Mouse (Mus musculus) thymus, adult 2 months (tissue): ENCODE measurements around the gene Urad. TPM values are rescaled to one million over a fixed set of nuclear protein-coding genes. Genes with fewer than 3 reads are reported as not detected.

ENCODE experiments used
- DNase-seq: peaks from one replicate; pipeline ENCODE4 v3.0.0; 2021
- H3K27ac ChIP-seq: fragments of 200-500 bp; 2 replicates; pipeline ENCODE4 v1.5.1; 2012; ENCODE audit warnings: low read length, control low read depth; ENCODE audit not compliant: control insufficient read depth, insufficient read depth
- H3K27me3 ChIP-seq: fragments of 200-500 bp; 2 replicates; pipeline ENCODE4 v1.6.1; 2012; ENCODE audit warnings: mild to moderate bottlenecking, low read length, moderate library complexity, mixed read lengths; ENCODE audit not compliant: control insufficient read depth, insufficient read depth
- H3K36me3 ChIP-seq: fragments of 200-500 bp; 2 replicates; pipeline ENCODE4 v1.6.1; 2012; ENCODE audit warnings: mild to moderate bottlenecking, low read length, moderate library complexity; ENCODE audit not compliant: control insufficient read depth, insufficient read depth
- H3K4me1 ChIP-seq: fragments of 200-500 bp; replicated peaks from 2 replicates; pipeline ENCODE4 v1.6.1; 2012; ENCODE audit warnings: low read length; ENCODE audit not compliant: control insufficient read depth, insufficient read depth
- H3K4me3 ChIP-seq: fragments of 200-500 bp; 2 replicates; pipeline ENCODE4 v1.5.1; 2012; ENCODE audit warnings: mild to moderate bottlenecking, low read length, control low read depth, moderate library complexity; ENCODE audit not compliant: control insufficient read depth, insufficient read depth
- CTCF ChIP-seq: fragments of 200-500 bp; IDR thresholded peaks from 2 replicates; pipeline ENCODE4 v1.5.1; 2012; ENCODE audit warnings: mild to moderate bottlenecking, control low read depth, low read length, moderate library complexity, borderline replicate concordance; ENCODE audit not compliant: control insufficient read depth, poor library complexity, insufficient read depth; ENCODE audit errors: extremely low read depth
- POLR2A ChIP-seq: fragments of 200-500 bp; IDR thresholded peaks from 2 replicates; pipeline ENCODE4 v1.6.1; 2012; ENCODE audit warnings: mild to moderate bottlenecking, low read length, control low read depth, moderate library complexity; ENCODE audit not compliant: control insufficient read depth, poor library complexity, insufficient read depth; ENCODE audit errors: extremely low read depth
- WGBS: fragments of 180-500 bp; shearing (Covaris S2); methylation state at CpG from one replicate; pipeline ENCODE4 v1.1.7; 2018; 5-methylcytosine and 5-hydroxymethylcytosine counted together
- polyA plus RNA-seq: library from polyadenylated mRNA; depleted of rRNA; stranded (reverse); fragments of >200 nt; gene quantifications from 2 replicates; pipeline ENCODE4 v1.2.3, GENCODE M21; 2012

The Urad gene
- polyA plus RNA-seq, 1 experiment: 0.15 TPM

GRCm38 (mm10) chr5:147343904-147344303, 21.7 kb upstream of the Urad start:
- WGBS: 90% methylated on average over 10 of the region's 10 CpGs
- H3K27me3 ChIP-seq: no peaks in the 10 kb centered on the region

DNA sequence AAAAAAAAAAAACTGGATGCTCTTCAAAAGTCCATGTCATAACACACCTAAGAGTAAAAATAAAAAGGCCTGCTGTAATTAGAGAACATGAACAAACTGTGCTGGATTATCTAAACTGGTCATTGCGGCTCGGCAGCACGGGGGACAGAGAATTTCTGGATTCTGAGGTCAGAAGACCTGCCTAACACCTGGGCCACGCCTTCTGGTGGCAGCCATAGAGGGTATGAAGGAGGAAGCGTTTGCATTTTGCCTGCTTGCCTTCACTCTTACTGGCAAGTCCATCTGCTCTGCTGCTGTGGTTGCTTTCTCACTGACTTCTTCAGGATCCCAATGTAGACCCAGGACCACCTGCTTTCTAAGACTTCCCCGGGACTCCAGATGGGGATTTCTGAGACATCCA, 20.7 kb upstream of the Urad start:
- WGBS: 93% methylated on average over 6 of the region's 6 CpGs
- Histone ChIP-seq H3K4me1 (peaks cover 46% of the 10 kb centered on the region), H3K27ac (no peak overlapping the region), H3K36me3 (no peaks in the 10 kb centered on the region), H3K4me3 (no peak overlapping the region), H3K27me3 (no peaks in the 10 kb centered on the region)
- no peak for DNase-seq
- no peak for TF ChIP-seq CTCF
- no peak for TF ChIP-seq POLR2A

More at GRCm38 (mm10) chr5:147343904-147344303, 21.7 kb upstream of the Urad start:
- no peak overlapping the region for H3K4me3 ChIP-seq
- no peak overlapping the region for H3K27ac ChIP-seq
- TF ChIP-seq POLR2A (no peak), CTCF (no peak)
- no peak for DNase-seq
- no peaks in the 10 kb centered on the region for H3K36me3 ChIP-seq
- H3K4me1 ChIP-seq: peaks cover 40% of the 10 kb centered on the region

DNA sequence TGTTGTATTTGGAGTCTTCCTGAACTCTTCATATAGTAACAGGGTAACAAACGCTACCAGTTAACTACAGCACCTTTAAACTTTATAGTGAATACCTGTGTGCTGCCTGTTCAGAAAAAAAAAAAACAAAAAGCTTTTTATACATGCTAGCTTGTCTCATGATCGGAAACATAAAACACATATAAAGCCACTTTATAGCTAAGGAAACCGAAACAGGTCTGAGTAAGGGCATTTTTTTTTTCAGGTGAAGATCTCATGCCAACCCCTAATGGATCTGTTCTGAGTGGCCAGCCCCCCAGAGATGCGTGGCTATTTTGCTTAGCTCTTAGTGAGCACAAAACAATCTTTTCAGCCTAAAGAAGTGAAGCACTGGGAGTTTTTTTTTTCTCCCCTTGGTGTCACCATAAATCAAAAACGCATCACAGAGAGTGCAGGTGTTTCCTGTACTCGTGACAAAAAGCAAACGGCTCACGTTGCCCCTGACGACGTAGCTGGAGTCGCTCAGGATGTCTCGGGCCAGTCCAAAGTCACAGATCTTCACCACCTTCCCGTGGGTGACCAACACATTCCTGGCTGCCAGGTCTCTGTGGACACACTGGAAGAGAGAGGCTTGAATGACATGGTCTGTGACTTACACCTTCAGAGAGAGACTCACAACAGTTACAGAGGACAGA, 18.6 kb upstream of the Urad start:
- peak; percentile 76 for DNase-seq
- Histone ChIP-seq H3K27me3 (no peaks in the 10 kb centered on the region), H3K4me1 (peaks cover 46% of the 10 kb centered on the region), H3K36me3 (no peaks in the 10 kb centered on the region), H3K4me3 (no peak overlapping the region), H3K27ac (peak overlapping the region; percentile 92)
- WGBS: 2% methylated on average over 13 of the region's 13 CpGs
- no peak for TF ChIP-seq CTCF
- no peak for TF ChIP-seq POLR2A

- H3K27ac ChIP-seq: peak overlapping the region; percentile 80
- WGBS: 17% methylated on average over 11 of the region's 11 CpGs
Observed at GRCm38 (mm10) chr5:147339560-147339959, 17.3 kb upstream of the Urad start.

GRCm38 (mm10) chr5:147338967-147339366, 16.7 kb upstream of the Urad start:
- no peak for DNase-seq
- H3K27me3 ChIP-seq: no peaks in the 10 kb centered on the region
- 92% methylated on average over 9 of the region's 9 CpGs for WGBS

More at GRCm38 (mm10) chr5:147339560-147339959, 17.3 kb upstream of the Urad start:
- TF ChIP-seq CTCF (no peak), POLR2A (no peak)
- no peak overlapping the region for H3K4me3 ChIP-seq
- H3K36me3 ChIP-seq: no peaks in the 10 kb centered on the region
- peaks cover 46% of the 10 kb centered on the region for H3K4me1 ChIP-seq
- H3K27me3 ChIP-seq: no peaks in the 10 kb centered on the region
- DNase-seq: peak; percentile 43

GRCm38 (mm10) chr5:147332711-147333110, 10.5 kb upstream of the Urad start:
- Histone ChIP-seq H3K4me1 (peaks cover 3% of the 10 kb centered on the region), H3K27me3 (no peaks in the 10 kb centered on the region), H3K36me3 (no peaks in the 10 kb centered on the region), H3K4me3 (no peak overlapping the region), H3K27ac (no peak overlapping the region)
- no peak for TF ChIP-seq CTCF
- no peak for TF ChIP-seq POLR2A
- DNase-seq: no peak
- 87% methylated on average over 7 of the region's 7 CpGs for WGBS

More at GRCm38 (mm10) chr5:147338967-147339366, 16.7 kb upstream of the Urad start:
- Histone ChIP-seq H3K4me1 (peaks cover 42% of the 10 kb centered on the region), H3K27ac (peak overlapping the region; percentile 80), H3K4me3 (no peak overlapping the region), H3K36me3 (no peaks in the 10 kb centered on the region)
- TF ChIP-seq CTCF (no peak), POLR2A (no peak)

DNA sequence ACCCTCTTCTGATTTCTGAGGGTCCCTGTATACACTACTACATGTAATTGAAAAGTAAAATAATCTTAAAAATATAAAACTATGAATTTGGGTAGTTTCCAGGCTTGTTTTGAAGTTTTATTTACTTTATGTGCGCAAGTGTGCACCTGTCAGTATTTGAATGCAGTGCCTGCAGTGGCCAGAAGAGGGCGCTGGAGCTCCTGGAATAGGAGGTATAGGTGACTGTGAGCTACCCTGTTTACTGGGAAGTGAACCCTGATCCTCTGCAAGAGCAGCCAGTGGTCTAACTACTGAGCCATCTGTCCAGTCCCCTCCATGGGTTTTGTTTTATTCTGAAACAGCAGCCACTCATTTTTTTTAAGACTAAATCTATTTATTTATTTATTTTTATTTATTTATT, 9.3 kb upstream of the Urad start:
- peaks cover 3% of the 10 kb centered on the region for H3K4me1 ChIP-seq
- peak; percentile 88 for DNase-seq
- H3K27ac ChIP-seq: no peak overlapping the region
- H3K27me3 ChIP-seq: no peaks in the 10 kb centered on the region
- WGBS: 37% methylated on average over 2 of the region's 2 CpGs
- no peak overlapping the region for H3K4me3 ChIP-seq
- TF ChIP-seq CTCF (peak; percentile 48; the same call in 1 of the 2 replicates), POLR2A (no peak)
- no peaks in the 10 kb centered on the region for H3K36me3 ChIP-seq

DNA sequence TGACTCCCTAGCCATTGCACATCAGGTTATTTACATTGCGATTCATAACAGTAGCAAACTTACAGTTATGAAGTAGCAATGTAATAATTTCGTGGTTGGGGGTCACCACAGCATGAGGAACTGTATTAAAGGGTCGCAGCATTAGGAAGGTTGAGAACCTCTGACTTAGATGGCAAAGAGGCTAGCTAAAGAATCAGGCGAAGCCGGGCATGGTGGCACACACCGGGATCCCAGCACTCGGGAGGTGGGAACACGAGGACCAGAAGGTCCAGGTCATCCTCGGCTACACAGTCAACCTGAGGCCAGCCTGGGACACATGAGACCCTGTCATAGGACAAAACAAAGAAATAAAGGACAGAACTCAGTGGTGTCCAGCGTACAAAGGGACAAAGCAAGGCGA, 7.7 kb upstream of the Urad start:
- Histone ChIP-seq H3K27me3 (no peaks in the 10 kb centered on the region), H3K27ac (no peak overlapping the region), H3K4me1 (peaks cover 3% of the 10 kb centered on the region), H3K36me3 (no peaks in the 10 kb centered on the region), H3K4me3 (no peak overlapping the region)
- TF ChIP-seq POLR2A (no peak), CTCF (no peak)
- no peak for DNase-seq
- 90% methylated on average over 11 of the region's 11 CpGs for WGBS
